Mouse (Mus musculus): ENCODE results near the gene Uso1. TPM values are rescaled to one million over a fixed set of nuclear protein-coding genes. Genes with fewer than 3 reads are reported as not detected.

The Uso1 gene
- polyA plus RNA-seq (2015; fragmentation: Nextera tagmentation; extraction: Ambion mirVana) = 38.4 and 46.0 TPM in 2 replicates

- H3K27ac ChIP-seq (ENCODE audit: low read length) = peak within 1 kb of the TSS; percentile 80
- WGBS = under 1% methylated on average over 56 of the region's 59 CpGs
- peak within 1 kb of the TSS; percentile 90 for H3K4me2 ChIP-seq (ENCODE audit: low read length)
- ATAC-seq = peak; percentile 97
- peak within 1 kb of the TSS; percentile 94 for H3K9ac ChIP-seq (ENCODE audit: low read depth, low read length)
- H3K36me3 ChIP-seq (ENCODE audit: control insufficient read depth, insufficient read depth, low read length) = no peaks in the 10 kb centered on the region
- H3K27me3 ChIP-seq (ENCODE audit: control insufficient read depth, insufficient read depth, low read depth, low read length) = no peaks in the 10 kb centered on the region
- H3K4me3 ChIP-seq (ENCODE audit: low read depth, low read length) = peak within 1 kb of the TSS; percentile 95
- peaks cover 27% of the 10 kb centered on the region for H3K4me1 ChIP-seq (ENCODE audit: control insufficient read depth, insufficient read depth, low read length)
- no peaks in the 10 kb centered on the region for H3K9me3 ChIP-seq (replicated peaks; ENCODE audit: control insufficient read depth, low read length, poor library complexity, severe bottlenecking)
These were observed at the start of gene Uso1 for GRCm38 (mm10) chr5:92137239-92138046. Gene Uso1 (plus strand): TSS chr5:92137938.

GRCm38 (mm10) chr5:92093263-92094061, 44.3 kb upstream of the Uso1 start:
- Histone ChIP-seq H3K4me3 (ENCODE audit: low read depth, low read length) (no peak overlapping the region), H3K4me2 (ENCODE audit: low read length) (no peak overlapping the region; the same call in 1 of the 2 replicates), H3K9ac (ENCODE audit: low read depth, low read length) (no peak overlapping the region), H3K4me1 (ENCODE audit: control insufficient read depth, insufficient read depth, low read length) (0 out of 2 replicates have a peak, but pooled peaks cover 2% of the 10 kb centered on the region), H3K36me3 (ENCODE audit: control insufficient read depth, insufficient read depth, low read length) (no peaks in the 10 kb centered on the region), H3K27me3 (ENCODE audit: control insufficient read depth, insufficient read depth, low read depth, low read length) (no peaks in the 10 kb centered on the region), H3K27ac (ENCODE audit: low read length) (no peak overlapping the region), H3K9me3 (replicated peaks; ENCODE audit: control insufficient read depth, low read length, poor library complexity, severe bottlenecking) (no peaks in the 10 kb centered on the region)
- ATAC-seq = peak; percentile 54; the same call in 1 of the 2 replicates
- WGBS = 29% methylated on average over 15 of the region's 15 CpGs

- Histone ChIP-seq H3K9me3 (replicated peaks; ENCODE audit: control insufficient read depth, low read length, poor library complexity, severe bottlenecking) (no peaks in the 10 kb centered on the region), H3K4me1 (ENCODE audit: control insufficient read depth, insufficient read depth, low read length) (0 out of 2 replicates have a peak, but pooled peaks cover 2% of the 10 kb centered on the region), H3K9ac (ENCODE audit: low read depth, low read length) (no peak overlapping the region), H3K27me3 (ENCODE audit: control insufficient read depth, insufficient read depth, low read depth, low read length) (no peaks in the 10 kb centered on the region), H3K4me2 (ENCODE audit: low read length) (no peak overlapping the region), H3K36me3 (ENCODE audit: control insufficient read depth, insufficient read depth, low read length) (no peaks in the 10 kb centered on the region), H3K27ac (ENCODE audit: low read length) (no peak overlapping the region), H3K4me3 (ENCODE audit: low read depth, low read length) (no peak overlapping the region)
- no peak for ATAC-seq
- 78% methylated on average over 3 of the region's 3 CpGs for WGBS
These were observed 43.7 kb upstream of the Uso1 start for GRCm38 (mm10) chr5:92094062-92094415.

- WGBS = 89% methylated on average over 6 of the region's 6 CpGs
- no peak overlapping the region for H3K27ac ChIP-seq (ENCODE audit: low read length)
These were observed 41.0 kb upstream of the Uso1 start for GRCm38 (mm10) chr5:92096786-92097185.

GRCm38 (mm10) chr5:92097779-92098178, 40.0 kb upstream of the Uso1 start:
- H3K36me3 ChIP-seq (ENCODE audit: control insufficient read depth, insufficient read depth, low read length) = no peaks in the 10 kb centered on the region
- 0 out of 2 replicates have a peak, but pooled peaks cover 2% of the 10 kb centered on the region for H3K4me1 ChIP-seq (ENCODE audit: control insufficient read depth, insufficient read depth, low read length)
- H3K4me3 ChIP-seq (ENCODE audit: low read depth, low read length) = no peak overlapping the region
- no peak overlapping the region for H3K27ac ChIP-seq (ENCODE audit: low read length)
- 86% methylated on average over 4 of the region's 4 CpGs for WGBS
- no peak for ATAC-seq
- H3K9ac ChIP-seq (ENCODE audit: low read depth, low read length) = no peak overlapping the region
- H3K4me2 ChIP-seq (ENCODE audit: low read length) = no peak overlapping the region
- no peaks in the 10 kb centered on the region for H3K27me3 ChIP-seq (ENCODE audit: control insufficient read depth, insufficient read depth, low read depth, low read length)
- H3K9me3 ChIP-seq (replicated peaks; ENCODE audit: control insufficient read depth, low read length, poor library complexity, severe bottlenecking) = no peaks in the 10 kb centered on the region

More at GRCm38 (mm10) chr5:92096786-92097185, 41.0 kb upstream of the Uso1 start:
- H3K9me3 ChIP-seq (replicated peaks; ENCODE audit: control insufficient read depth, low read length, poor library complexity, severe bottlenecking) = no peaks in the 10 kb centered on the region
- no peaks in the 10 kb centered on the region for H3K27me3 ChIP-seq (ENCODE audit: control insufficient read depth, insufficient read depth, low read depth, low read length)
- no peak overlapping the region for H3K4me3 ChIP-seq (ENCODE audit: low read depth, low read length)
- H3K9ac ChIP-seq (ENCODE audit: low read depth, low read length) = no peak overlapping the region
- no peak overlapping the region for H3K4me2 ChIP-seq (ENCODE audit: low read length)
- no peak for ATAC-seq
- 0 out of 2 replicates have a peak, but pooled peaks cover 2% of the 10 kb centered on the region for H3K4me1 ChIP-seq (ENCODE audit: control insufficient read depth, insufficient read depth, low read length)
- H3K36me3 ChIP-seq (ENCODE audit: control insufficient read depth, insufficient read depth, low read length) = no peaks in the 10 kb centered on the region

GRCm38 (mm10) chr5:92098351-92099109, 39.2 kb upstream of the Uso1 start:
- 58% methylated on average over 13 of the region's 13 CpGs for WGBS
- H3K27me3 ChIP-seq (ENCODE audit: control insufficient read depth, insufficient read depth, low read depth, low read length) = no peaks in the 10 kb centered on the region
- no peak overlapping the region for H3K27ac ChIP-seq (ENCODE audit: low read length)
- 0 out of 2 replicates have a peak, but pooled peaks cover 2% of the 10 kb centered on the region for H3K4me1 ChIP-seq (ENCODE audit: control insufficient read depth, insufficient read depth, low read length)
- no peak overlapping the region for H3K9ac ChIP-seq (ENCODE audit: low read depth, low read length)
- no peaks in the 10 kb centered on the region for H3K36me3 ChIP-seq (ENCODE audit: control insufficient read depth, insufficient read depth, low read length)
- no peak overlapping the region for H3K4me3 ChIP-seq (ENCODE audit: low read depth, low read length)
- no peak overlapping the region for H3K4me2 ChIP-seq (ENCODE audit: low read length)
- ATAC-seq = no peak
- H3K9me3 ChIP-seq (replicated peaks; ENCODE audit: control insufficient read depth, low read length, poor library complexity, severe bottlenecking) = no peaks in the 10 kb centered on the region

- Histone ChIP-seq H3K9ac (ENCODE audit: low read depth, low read length) (no peak overlapping the region), H3K4me2 (ENCODE audit: low read length) (no peak overlapping the region), H3K27me3 (ENCODE audit: control insufficient read depth, insufficient read depth, low read depth, low read length) (no peaks in the 10 kb centered on the region), H3K4me1 (ENCODE audit: control insufficient read depth, insufficient read depth, low read length) (no peaks in the 10 kb centered on the region; the same call in 1 of the 2 replicates), H3K36me3 (ENCODE audit: control insufficient read depth, insufficient read depth, low read length) (no peaks in the 10 kb centered on the region), H3K27ac (ENCODE audit: low read length) (no peak overlapping the region), H3K9me3 (replicated peaks; ENCODE audit: control insufficient read depth, low read length, poor library complexity, severe bottlenecking) (no peaks in the 10 kb centered on the region), H3K4me3 (ENCODE audit: low read depth, low read length) (no peak overlapping the region)
- ATAC-seq = no peak
- 88% methylated on average over 8 of the region's 8 CpGs for WGBS
These were observed 36.1 kb upstream of the Uso1 start for GRCm38 (mm10) chr5:92101601-92102000.

- Histone ChIP-seq H3K4me1 (ENCODE audit: control insufficient read depth, insufficient read depth, low read length) (no peaks in the 10 kb centered on the region; the same call in 1 of the 2 replicates), H3K36me3 (ENCODE audit: control insufficient read depth, insufficient read depth, low read length) (no peaks in the 10 kb centered on the region), H3K4me2 (ENCODE audit: low read length) (no peak overlapping the region), H3K27ac (ENCODE audit: low read length) (no peak overlapping the region), H3K9ac (ENCODE audit: low read depth, low read length) (no peak overlapping the region), H3K4me3 (ENCODE audit: low read depth, low read length) (no peak overlapping the region), H3K9me3 (replicated peaks; ENCODE audit: control insufficient read depth, low read length, poor library complexity, severe bottlenecking) (no peaks in the 10 kb centered on the region), H3K27me3 (ENCODE audit: control insufficient read depth, insufficient read depth, low read depth, low read length) (no peaks in the 10 kb centered on the region)
- ATAC-seq = no peak
- 64% methylated on average over 6 of the region's 6 CpGs for WGBS
These were observed 34.7 kb upstream of the Uso1 start for GRCm38 (mm10) chr5:92103062-92103461.

Measured in midbrain, embryonic 16.5 days (tissue).